Mouse (Mus musculus) lung, postnatal 0 days (tissue): Measurements from ENCODE around the gene Atf4.
A peak's percentile ranks its signal among the peaks of the same experiment; 100 is the strongest.

ENCODE experiments used
- CTCF ChIP-seq: IDR thresholded peaks from 2 replicates; pipeline ENCODE4 v1.5.1; 2016; ENCODE audit warnings: antibody characterized with exemption, mild to moderate bottlenecking
- EP300 ChIP-seq: IDR thresholded peaks from 2 replicates; pipeline ENCODE4 v1.6.1; 2016; ENCODE audit warnings: antibody characterized with exemption, mild to moderate bottlenecking, control low read depth

GRCm38 (mm10) chr15:80260677-80261076 lies 5.7 kb downstream of the Atf4 start:
- TF ChIP-seq EP300 (no peak), CTCF (peak; percentile 96)
